11 mouse cellular contexts compared by ENCODE assay signal in genomic region chr9:70318601-70319000, GRCm38 (mm10).
DNase-seq lines count a peak whose midpoint lies in the region; ATAC-seq and TF ChIP-seq lines count a peak whose summit lies in the region.
"Had no signal": no experiment of that assay in that cellular context is flagged by ENCODE, and none has a peak within 500 bp of the region (broad histone marks: within the 10 kb centered on the region; RNA-seq: fewer than 3 reads in every experiment).

No protein-coding gene starts in this region.

- H3K27ac ChIP-seq in gastrocnemius, adult 2 months = peak overlapping the region; percentile 32
- no peak overlapping the region for H3K27ac ChIP-seq in lung, embryonic 15.5 days
- H3K27ac ChIP-seq: heart, embryonic 13.5 days; liver, embryonic 13.5 days had no signal

- no peaks in the 10 kb centered on the region for H3K27me3 ChIP-seq in lung, embryonic 15.5 days
- H3K27me3 ChIP-seq: heart, embryonic 13.5 days; liver, embryonic 13.5 days had no signal

- H3K4me3 ChIP-seq in gastrocnemius, adult 2 months = no peak overlapping the region
- no peak overlapping the region for H3K4me3 ChIP-seq in lung, embryonic 15.5 days
- H3K4me3 ChIP-seq: heart, embryonic 13.5 days; liver, embryonic 13.5 days had no signal

- peak; percentile 41 for DNase-seq in gastrocnemius, adult 2 months
- no peak for DNase-seq in gastrocnemius, adult 8-10 months (ENCODE audit: low spot score in 2 of 2)
- no peak for DNase-seq in lung, postnatal 25 days (ENCODE audit: low spot score)
- DNase-seq in kidney, postnatal 14 days = peak; percentile 62
- no peak for DNase-seq in left cerebral cortex, adult 18-20 months (ENCODE audit: low spot score in 2 of 2)
- no peak for DNase-seq in spleen, postnatal 10 days (ENCODE audit: low spot score in 2 of 2)
- DNase-seq in frontal cortex, postnatal 10 days (ENCODE audit: low spot score in 2 of 2) = no peak
- DNase-seq: cerebellum, postnatal 25 days; liver, embryonic 13.5 days had no signal

- intact Hi-C loops in gastrocnemius, adult 2 months (cut with DNase I) = no loop called here

- H3K9me3 ChIP-seq in lung, embryonic 15.5 days = no peaks in the 10 kb centered on the region
- H3K9me3 ChIP-seq: heart, embryonic 13.5 days; liver, embryonic 13.5 days had no signal

- H3K36me3 ChIP-seq in lung, embryonic 15.5 days = 0 out of 2 replicates have a peak, but pooled peaks cover 7% of the 10 kb centered on the region
- H3K36me3 ChIP-seq: liver, embryonic 13.5 days had no signal

- no peak for TF ChIP-seq CTCF in gastrocnemius, adult 2 months (IDR thresholded peaks at IDR 0.05)

- no peak overlapping the region for H3K9ac ChIP-seq in lung, embryonic 15.5 days
- H3K9ac ChIP-seq: heart, embryonic 13.5 days; liver, embryonic 13.5 days had no signal

- H3K4me2 ChIP-seq in lung, embryonic 15.5 days = no peak overlapping the region
- H3K4me2 ChIP-seq: heart, embryonic 13.5 days; liver, embryonic 13.5 days had no signal

- peak; percentile 79; the same call in 1 of the 2 replicates for ATAC-seq in lung, embryonic 15.5 days (ENCODE audit: borderline replicate concordance, extremely low read depth, low FRiP score, low TSS enrichment)

- peaks cover 7% of the 10 kb centered on the region; the same call in 1 of the 2 replicates for H3K4me1 ChIP-seq in lung, embryonic 15.5 days
- H3K4me1 ChIP-seq: liver, embryonic 13.5 days had no signal

- WGBS in lung, embryonic 15.5 days = 46% methylated on average over 3 of the region's 3 CpGs

Comparison
In these comparisons a context has a peak if more than half of its experiments do, and no peak if none do; other contexts are left out.
1. DNase-seq: peak in gastrocnemius, adult 2 months (single experiment) and kidney, postnatal 14 days (single experiment); none in gastrocnemius, adult 8-10 months (0 of 2), lung, postnatal 25 days (single experiment), left cerebral cortex, adult 18-20 months (0 of 2), spleen, postnatal 10 days (0 of 2) and frontal cortex, postnatal 10 days (0 of 2).